Mouse (Mus musculus) forebrain, embryonic 11.5 days (tissue): ENCODE measurements around the gene Fbxo24. TPM values are rescaled to one million over a fixed set of nuclear protein-coding genes. Genes with fewer than 3 reads are reported as not detected.

ENCODE experiments used
- ATAC-seq: fragments of 200-750 bp; cut with Nextera tagmentation; replicated peaks from 2 replicates; pipeline ENCODE4 v1.8.0; 2017; ENCODE audit warnings: moderate TSS enrichment; ENCODE audit not compliant: low FRiP score
- DNase-seq: peaks from one replicate; pipeline ENCODE4 v3.0.0-alpha.2; 2017; ENCODE audit warnings: low spot score
- H3K27ac ChIP-seq: fragments of 300-500 bp; sonication (generic); 2 replicates; pipeline ENCODE4 v1.5.1; 2014; ENCODE audit warnings: low read depth, low read length
- H3K27me3 ChIP-seq: fragments of 300-500 bp; sonication (generic); 2 replicates; pipeline ENCODE4 v1.6.1; 2014; ENCODE audit warnings: mild to moderate bottlenecking, low read length, mixed read lengths; ENCODE audit not compliant: control insufficient read depth, insufficient read depth
- H3K36me3 ChIP-seq: fragments of 300-500 bp; sonication (generic); 2 replicates; pipeline ENCODE4 v1.6.1; 2014; ENCODE audit warnings: mild to moderate bottlenecking, low read length, moderate library complexity, mixed read lengths; ENCODE audit not compliant: control insufficient read depth, insufficient read depth
- H3K4me1 ChIP-seq: fragments of 300-500 bp; sonication (generic); replicated peaks from 2 replicates; pipeline ENCODE4 v1.6.1; 2014; ENCODE audit warnings: low read length, mixed read lengths; ENCODE audit not compliant: control insufficient read depth, insufficient read depth
- H3K4me2 ChIP-seq: fragments of 300-500 bp; sonication (generic); 2 replicates; pipeline ENCODE4 v1.6.1; 2014; ENCODE audit warnings: low read depth, mild to moderate bottlenecking, low read length, moderate library complexity, mixed read lengths; ENCODE audit not compliant: severe bottlenecking
- H3K4me3 ChIP-seq: fragments of 300-500 bp; sonication (generic); 2 replicates; pipeline ENCODE4 v1.5.1; 2014; ENCODE audit warnings: low read depth, low read length
- H3K9ac ChIP-seq: fragments of 300-500 bp; sonication (generic); 2 replicates; pipeline ENCODE4 v1.6.1; 2014; ENCODE audit warnings: low read length
- H3K9me3 ChIP-seq: fragments of 300-500 bp; sonication (generic); 2 replicates; pipeline ENCODE4 v1.6.1; 2016; ENCODE audit warnings: low read length, mixed read lengths; ENCODE audit not compliant: control insufficient read depth
- WGBS: fragments of 180-500 bp; shearing (Covaris S2); extraction: QIAGEN DNeasy Blood & Tissue Kit; methylation state at CpG from one replicate; pipeline ENCODE4 v1.1.7; 2014; 5-methylcytosine and 5-hydroxymethylcytosine counted together
- polyA plus RNA-seq: library from polyadenylated mRNA; unstranded; fragments of >200 nt; fragmentation: Nextera tagmentation; extraction: Ambion mirVana; gene quantifications from 2 replicates; pipeline ENCODE4 v1.2.1, GENCODE M21; 2014

Fbxo24 gene
- polyA plus RNA-seq, 1 experiment from 2014 or later = 0.12 TPM

- Histone ChIP-seq H3K36me3 (peaks cover 3% of the 10 kb centered on the region; the same call in 1 of the 2 replicates), H3K4me2 (no peak overlapping the region), H3K9ac (no peak overlapping the region), H3K9me3 (no peaks in the 10 kb centered on the region), H3K4me3 (no peak overlapping the region), H3K4me1 (peaks cover 14% of the 10 kb centered on the region), H3K27ac (no peak overlapping the region), H3K27me3 (no peaks in the 10 kb centered on the region)
- 76% methylated on average over 4 of the region's 4 CpGs for WGBS
- no peak for ATAC-seq
- DNase-seq = no peak
Measured at GRCm38 (mm10) chr5:137631591-137631990, 2.8 kb upstream of the Fbxo24 start.

GRCm38 (mm10) chr5:137631171-137631570, 2.4 kb upstream of the Fbxo24 start:
- Histone ChIP-seq H3K27me3 (no peaks in the 10 kb centered on the region), H3K4me3 (no peak overlapping the region), H3K27ac (no peak overlapping the region), H3K4me2 (peak overlapping the region; percentile 86; the same call in 1 of the 2 replicates), H3K4me1 (peaks cover 14% of the 10 kb centered on the region), H3K36me3 (peaks cover 3% of the 10 kb centered on the region; the same call in 1 of the 2 replicates), H3K9me3 (no peaks in the 10 kb centered on the region), H3K9ac (no peak overlapping the region)
- no peak for DNase-seq
- WGBS = 82% methylated on average over 9 of the region's 9 CpGs
- ATAC-seq = no peak

DNA sequence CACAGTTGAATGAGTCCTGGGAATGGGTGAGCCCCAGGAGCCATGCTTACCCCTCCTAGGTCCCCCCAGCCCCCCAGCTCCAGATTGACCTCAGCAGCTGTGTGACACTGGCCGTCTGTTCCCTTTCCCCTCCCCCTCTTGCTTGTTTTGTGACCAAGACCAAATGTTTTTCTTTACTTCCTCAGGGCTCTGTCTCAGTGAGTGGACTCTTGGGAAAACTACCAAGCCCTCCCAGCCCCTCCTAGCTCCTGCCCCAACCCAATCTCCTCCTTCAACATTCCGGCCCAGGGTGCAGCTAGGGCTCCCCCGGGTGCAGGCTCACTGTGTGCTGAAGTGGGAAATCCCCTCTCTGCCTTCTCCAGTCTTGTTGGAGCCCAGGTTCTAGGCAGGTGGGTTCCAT, 1.8 kb upstream of the Fbxo24 start:
- no peaks in the 10 kb centered on the region for H3K27me3 ChIP-seq
- no peak overlapping the region for H3K27ac ChIP-seq
- peaks cover 3% of the 10 kb centered on the region; the same call in 1 of the 2 replicates for H3K36me3 ChIP-seq
- no peak overlapping the region; the same call in 1 of the 2 replicates for H3K4me3 ChIP-seq
- DNase-seq (no peak), ATAC-seq (no peak)
- no peaks in the 10 kb centered on the region for H3K9me3 ChIP-seq
- H3K9ac ChIP-seq = 0 out of 2 replicates have a peak overlapping the region, but pooled peaks have one; percentile 84
- peaks cover 14% of the 10 kb centered on the region for H3K4me1 ChIP-seq
- 64% methylated on average over 3 of the region's 3 CpGs for WGBS
- H3K4me2 ChIP-seq = peak overlapping the region; percentile 86

DNA sequence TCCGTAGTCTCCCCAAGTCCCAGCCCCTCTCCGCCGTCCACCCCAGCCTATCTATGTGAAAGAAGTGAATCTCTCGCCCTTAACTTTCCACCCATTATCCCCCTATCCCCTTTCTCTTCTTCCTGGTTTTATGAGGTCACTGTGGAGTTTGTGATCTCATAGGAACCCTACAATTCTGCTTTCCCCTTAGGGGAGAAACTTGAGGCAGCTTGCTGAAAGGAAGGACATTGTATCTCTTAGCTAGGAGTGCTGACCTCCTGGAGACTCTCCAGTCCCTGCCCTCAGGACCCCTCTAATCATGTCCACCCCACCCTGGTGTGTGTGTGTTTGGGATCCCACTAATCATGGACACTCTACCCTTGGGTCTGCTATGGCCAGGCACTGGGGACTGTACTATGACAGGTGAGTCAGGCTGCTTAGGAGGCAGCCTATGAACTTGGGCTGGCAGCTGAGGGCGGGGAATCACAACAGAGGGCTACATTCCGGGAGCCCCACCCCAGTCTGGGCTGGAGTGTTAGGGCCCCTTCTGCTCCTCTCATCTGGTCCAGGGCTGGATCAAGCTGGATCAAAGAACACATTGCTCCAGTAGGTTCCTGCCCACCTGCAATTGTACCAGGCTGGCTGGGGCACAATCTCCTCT, 1.2 kb upstream of the Fbxo24 start:
- DNase-seq = no peak
- Histone ChIP-seq H3K36me3 (no peaks in the 10 kb centered on the region), H3K27ac (no peak overlapping the region), H3K9ac (peak overlapping the region; percentile 84), H3K27me3 (no peaks in the 10 kb centered on the region), H3K4me2 (peak overlapping the region; percentile 86), H3K9me3 (no peaks in the 10 kb centered on the region), H3K4me3 (peak overlapping the region; percentile 82), H3K4me1 (peaks cover 14% of the 10 kb centered on the region)
- WGBS = 29% methylated on average over 6 of the region's 6 CpGs
- ATAC-seq = no peak

DNA sequence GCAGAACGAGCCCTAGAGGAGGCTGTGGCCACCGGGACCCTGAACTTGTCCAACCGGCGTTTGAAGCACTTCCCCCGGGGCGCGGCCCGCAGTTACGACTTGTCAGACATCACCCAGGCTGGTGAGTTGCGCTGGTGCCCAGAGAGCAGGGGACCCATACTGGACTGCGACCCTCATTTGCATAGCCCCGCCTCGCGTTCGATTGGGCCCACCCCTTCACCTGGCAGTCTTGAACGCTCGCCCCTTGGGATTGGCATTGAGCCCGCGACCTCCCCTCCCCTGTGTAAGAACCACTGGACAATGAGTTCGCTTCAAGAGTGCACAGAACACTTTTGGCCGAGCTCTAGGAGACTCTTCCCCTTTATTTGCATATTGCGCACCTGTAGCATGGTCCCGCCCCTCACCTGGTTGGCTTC, 512 bp upstream of the Fbxo24 start:
- H3K9me3 ChIP-seq = no peaks in the 10 kb centered on the region
- ATAC-seq (peak; percentile 53), DNase-seq (no peak)
- peak overlapping the region; percentile 87 for H3K27ac ChIP-seq
- H3K4me3 ChIP-seq = peak overlapping the region; percentile 82
- peak overlapping the region; percentile 84 for H3K9ac ChIP-seq
- peaks cover 14% of the 10 kb centered on the region for H3K4me1 ChIP-seq
- H3K36me3 ChIP-seq = no peaks in the 10 kb centered on the region
- WGBS = under 1% methylated on average over 22 of the region's 23 CpGs
- no peaks in the 10 kb centered on the region for H3K27me3 ChIP-seq
- H3K4me2 ChIP-seq = peak overlapping the region; percentile 86

DNA sequence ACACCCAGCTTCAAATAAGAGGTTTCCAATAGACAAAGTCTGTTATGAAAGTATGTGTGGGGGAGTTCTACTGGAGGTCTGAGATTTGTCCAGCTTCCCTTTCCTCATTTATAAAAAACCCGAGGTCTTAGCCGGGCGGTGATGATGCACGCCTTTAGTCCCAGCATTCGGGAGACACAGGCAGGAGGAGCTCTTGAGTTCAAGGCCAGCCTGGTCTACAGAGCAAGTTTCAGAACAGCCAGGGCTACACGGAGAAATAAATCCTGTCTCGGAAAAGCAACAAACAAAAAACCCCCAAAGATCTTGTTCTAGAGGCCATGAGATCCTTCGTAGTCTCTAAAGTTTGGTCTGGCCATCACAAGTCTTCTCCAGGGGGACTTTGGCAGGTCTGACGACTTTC, 811 bp downstream of the Fbxo24 start:
- ATAC-seq = no peak
- peak overlapping the region; percentile 82 for H3K4me3 ChIP-seq
- peaks cover 14% of the 10 kb centered on the region for H3K4me1 ChIP-seq
- H3K27ac ChIP-seq = peak overlapping the region; percentile 68
- no peaks in the 10 kb centered on the region for H3K36me3 ChIP-seq
- H3K4me2 ChIP-seq = peak overlapping the region; percentile 78
- H3K27me3 ChIP-seq = no peaks in the 10 kb centered on the region
- DNase-seq = no peak
- H3K9me3 ChIP-seq = no peaks in the 10 kb centered on the region
- peak overlapping the region; percentile 72 for H3K9ac ChIP-seq
- WGBS = 3% methylated on average over 9 of the region's 9 CpGs

GRCm38 (mm10) chr5:137623937-137624530, 4.8 kb downstream of the Fbxo24 start:
- H3K4me1 ChIP-seq = no peaks in the 10 kb centered on the region; the same call in 1 of the 2 replicates
- WGBS = 86% methylated on average over 11 of the region's 11 CpGs
- H3K4me3 ChIP-seq = no peak overlapping the region
- no peak overlapping the region for H3K4me2 ChIP-seq
- H3K9me3 ChIP-seq = no peaks in the 10 kb centered on the region
- H3K36me3 ChIP-seq = no peaks in the 10 kb centered on the region
- no peak for ATAC-seq
- no peak overlapping the region for H3K27ac ChIP-seq
- no peak for DNase-seq
- no peak overlapping the region for H3K9ac ChIP-seq
- no peaks in the 10 kb centered on the region for H3K27me3 ChIP-seq

DNA sequence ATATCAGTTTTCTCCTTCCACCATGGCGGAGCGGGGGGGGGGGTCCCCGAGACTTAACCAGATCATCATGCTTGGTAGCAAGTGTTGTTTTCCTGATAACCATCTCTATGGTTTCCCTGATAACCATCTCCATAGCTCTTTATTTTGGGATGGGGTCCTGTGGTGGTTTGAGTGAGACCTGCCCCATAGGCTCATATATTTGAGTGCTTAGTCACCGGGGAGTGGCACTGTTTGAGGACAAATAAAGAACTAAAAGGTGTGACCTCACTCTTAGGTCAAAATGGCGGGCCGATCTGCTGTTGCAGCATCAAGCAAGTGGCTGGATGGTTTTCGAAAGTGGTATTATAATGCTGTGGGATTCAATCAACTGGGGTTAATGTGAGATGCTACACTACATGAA, 13.5 kb downstream of the Fbxo24 start:
- WGBS = 85% methylated on average over 7 of the region's 7 CpGs
- Histone ChIP-seq H3K9me3 (no peaks in the 10 kb centered on the region), H3K27ac (no peak overlapping the region), H3K27me3 (no peaks in the 10 kb centered on the region), H3K4me1 (peaks cover 2% of the 10 kb centered on the region; the same call in 1 of the 2 replicates), H3K36me3 (no peaks in the 10 kb centered on the region), H3K4me3 (no peak overlapping the region), H3K4me2 (no peak overlapping the region), H3K9ac (no peak overlapping the region)
- no peak for ATAC-seq
- no peak for DNase-seq
